Mouse (Mus musculus) limb, embryonic 10.5 days (tissue): ENCODE data around the gene Ddo. TPM values are rescaled to one million over a fixed set of nuclear protein-coding genes. Genes with fewer than 3 reads are reported as not detected.

Experiments used
- DNase-seq: peaks from one replicate; pipeline ENCODE4 v3.0.0-alpha.2; 2017; ENCODE audit warnings: low spot score
- H3K27ac ChIP-seq: fragments of 300-500 bp; sonication (generic); 2 replicates; pipeline ENCODE4 v1.5.1; 2016; ENCODE audit warnings: mild to moderate bottlenecking
- H3K27me3 ChIP-seq: fragments of 300-500 bp; sonication (generic); 2 replicates; pipeline ENCODE4 v1.6.1; 2016; ENCODE audit warnings: low read depth, mild to moderate bottlenecking; ENCODE audit not compliant: poor library complexity, severe bottlenecking
- H3K36me3 ChIP-seq: fragments of 300-500 bp; sonication (generic); 2 replicates; pipeline ENCODE4 v1.6.1; 2016; ENCODE audit warnings: mild to moderate bottlenecking, moderate library complexity
- H3K4me1 ChIP-seq: fragments of 300-500 bp; sonication (generic); 2 replicates; pipeline ENCODE4 v1.6.1; 2016
- H3K4me3 ChIP-seq: fragments of 300-500 bp; sonication (generic); 2 replicates; pipeline ENCODE4 v1.5.1; 2016; ENCODE audit warnings: mild to moderate bottlenecking, moderate library complexity
- H3K9me3 ChIP-seq: fragments of 300-500 bp; sonication (generic); replicated peaks from 2 replicates; pipeline ENCODE4 v1.6.1; 2016; ENCODE audit warnings: mild to moderate bottlenecking
- WGBS: fragments of 180-500 bp; shearing (Covaris S2); methylation state at CpG from one replicate; pipeline ENCODE4 v1.1.7; 2016; 5-methylcytosine and 5-hydroxymethylcytosine counted together
- polyA plus RNA-seq: library from polyadenylated mRNA; unstranded; fragments of >200 nt; fragmentation: Nextera tagmentation; extraction: Ambion mirVana; gene quantifications from 2 replicates; pipeline ENCODE4 v1.2.1, GENCODE M21; 2016

Gene Ddo
- 0.08 and 0.34 TPM in 2 replicates for polyA plus RNA-seq

DNA sequence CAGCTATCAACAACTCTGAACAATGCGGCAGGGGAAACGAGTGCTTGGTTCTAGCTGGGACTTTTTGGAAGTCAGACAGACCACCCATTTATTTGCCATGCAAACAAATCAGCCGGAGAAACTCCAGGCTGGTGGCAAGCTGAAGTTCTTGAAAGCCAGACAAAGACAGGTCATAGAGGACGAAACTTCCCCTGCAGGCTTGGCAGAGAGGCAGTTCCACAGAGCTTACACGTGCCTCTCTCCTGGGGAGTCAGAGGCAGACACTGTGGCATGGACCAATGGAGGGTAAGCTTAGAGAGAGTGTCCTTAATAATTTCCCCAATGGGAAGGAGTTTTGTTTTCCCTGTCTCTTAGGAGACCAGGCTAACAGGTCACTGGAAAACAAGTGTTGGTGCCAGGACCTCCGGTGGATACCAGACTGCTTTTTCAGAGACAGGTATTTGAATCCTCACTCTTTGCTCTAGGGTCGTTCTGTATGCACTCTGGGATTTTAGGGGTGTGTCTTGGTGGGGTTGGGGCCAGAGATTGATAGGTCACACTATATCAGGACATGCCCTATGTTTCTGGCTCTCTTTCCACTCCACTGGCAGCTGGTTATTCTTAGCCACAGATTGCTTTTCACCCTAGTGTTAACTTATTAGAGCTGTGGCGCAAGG is at the start of gene Ddo:
Gene Ddo (plus strand): TSS at position 356 of the 656 bp plus-strand sequence.
- peaks cover 12% of the 10 kb centered on the region for H3K4me1 ChIP-seq
- no peak for DNase-seq
- H3K27ac ChIP-seq = 0 out of 2 replicates have a peak within 1 kb of the TSS, but pooled peaks have one; percentile 21
- no peaks in the 10 kb centered on the region for H3K27me3 ChIP-seq
- no peak within 1 kb of the TSS for H3K4me3 ChIP-seq
- no peaks in the 10 kb centered on the region for H3K36me3 ChIP-seq
- H3K9me3 ChIP-seq = no peaks in the 10 kb centered on the region
- WGBS = 84% methylated on average over 8 of the region's 8 CpGs

GRCm38 (mm10) chr10:40583584-40584255 is 46.1 kb upstream of the Ddo start:
- H3K36me3 ChIP-seq = no peaks in the 10 kb centered on the region
- no peak overlapping the region for H3K27ac ChIP-seq
- no peaks in the 10 kb centered on the region for H3K4me1 ChIP-seq
- 81% methylated on average over 8 of the region's 8 CpGs for WGBS
- DNase-seq = peak; percentile 47
- no peaks in the 10 kb centered on the region for H3K9me3 ChIP-seq
- no peak overlapping the region for H3K4me3 ChIP-seq
- H3K27me3 ChIP-seq = no peaks in the 10 kb centered on the region

GRCm38 (mm10) chr10:40592186-40592585 is 37.6 kb upstream of the Ddo start:
- 77% methylated on average over 7 of the region's 7 CpGs for WGBS
- no peak for DNase-seq
- Histone ChIP-seq H3K4me1 (no peaks in the 10 kb centered on the region), H3K4me3 (no peak overlapping the region), H3K9me3 (no peaks in the 10 kb centered on the region), H3K27ac (no peak overlapping the region), H3K36me3 (no peaks in the 10 kb centered on the region), H3K27me3 (no peaks in the 10 kb centered on the region)

GRCm38 (mm10) chr10:40597177-40597576 is 32.6 kb upstream of the Ddo start:
- Histone ChIP-seq H3K36me3 (no peaks in the 10 kb centered on the region), H3K27ac (no peak overlapping the region), H3K4me3 (no peak overlapping the region), H3K9me3 (no peaks in the 10 kb centered on the region), H3K27me3 (no peaks in the 10 kb centered on the region), H3K4me1 (no peaks in the 10 kb centered on the region)
- DNase-seq = no peak
- WGBS = 85% methylated on average over 3 of the region's 3 CpGs

DNA sequence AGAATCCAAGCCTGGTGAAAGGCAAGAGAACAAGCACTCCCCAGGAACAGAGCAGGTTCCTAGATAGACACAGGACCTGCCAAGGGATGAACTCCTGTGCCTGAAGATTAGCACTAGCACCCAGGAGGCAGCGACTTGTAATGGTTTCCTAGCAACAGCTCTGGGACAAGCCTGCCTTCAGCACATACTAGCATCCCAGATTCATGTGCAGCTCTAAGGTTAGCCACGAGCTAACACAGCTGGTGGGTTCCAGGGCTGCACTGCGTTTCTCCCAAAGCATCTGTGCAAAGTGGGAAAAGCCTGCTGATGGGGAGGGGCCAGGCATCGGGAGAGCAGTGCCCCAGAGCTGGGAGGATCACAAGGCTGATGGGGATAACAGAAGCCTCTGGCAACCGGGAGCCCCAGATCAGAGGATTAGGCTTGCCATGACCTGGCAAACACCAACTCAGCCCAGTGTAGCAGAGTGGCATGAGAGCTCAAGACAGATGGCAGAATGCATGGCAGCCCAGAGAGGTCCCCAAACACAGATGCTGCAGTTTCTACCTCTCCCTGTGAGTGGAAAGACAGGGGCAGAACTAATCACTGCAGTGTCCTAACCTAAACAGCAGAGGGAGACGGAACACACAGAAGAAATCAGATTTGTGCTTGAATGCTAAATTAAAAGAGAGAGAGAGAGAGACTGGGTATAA is 25.0 kb upstream of the Ddo start:
- Histone ChIP-seq H3K36me3 (no peaks in the 10 kb centered on the region), H3K4me1 (no peaks in the 10 kb centered on the region), H3K4me3 (no peak overlapping the region), H3K27me3 (no peaks in the 10 kb centered on the region), H3K9me3 (no peaks in the 10 kb centered on the region), H3K27ac (no peak overlapping the region)
- 64% methylated on average over 6 of the region's 6 CpGs for WGBS
- DNase-seq = no peak

- DNase-seq = no peak
- no peaks in the 10 kb centered on the region for H3K27me3 ChIP-seq
Observed at GRCm38 (mm10) chr10:40617973-40618372, 11.8 kb upstream of the Ddo start.

GRCm38 (mm10) chr10:40619760-40620159 is 10.1 kb upstream of the Ddo start:
- no peaks in the 10 kb centered on the region for H3K4me1 ChIP-seq
- no peaks in the 10 kb centered on the region for H3K27me3 ChIP-seq
- no peak overlapping the region for H3K27ac ChIP-seq
- H3K9me3 ChIP-seq = no peaks in the 10 kb centered on the region
- H3K4me3 ChIP-seq = no peak overlapping the region
- DNase-seq = no peak
- no peaks in the 10 kb centered on the region for H3K36me3 ChIP-seq
- 83% methylated on average over 1 of the region's 1 CpGs for WGBS

More at GRCm38 (mm10) chr10:40617973-40618372, 11.8 kb upstream of the Ddo start:
- H3K9me3 ChIP-seq = no peaks in the 10 kb centered on the region
- H3K27ac ChIP-seq = no peak overlapping the region
- H3K4me1 ChIP-seq = no peaks in the 10 kb centered on the region
- H3K4me3 ChIP-seq = no peak overlapping the region
- H3K36me3 ChIP-seq = no peaks in the 10 kb centered on the region

GRCm38 (mm10) chr10:40629140-40629539 is 671 bp upstream of the Ddo start:
- WGBS = 75% methylated on average over 7 of the region's 7 CpGs
- H3K9me3 ChIP-seq = no peaks in the 10 kb centered on the region
- no peaks in the 10 kb centered on the region for H3K27me3 ChIP-seq
- H3K4me1 ChIP-seq = peaks cover 12% of the 10 kb centered on the region
- peak; percentile 59 for DNase-seq
- H3K36me3 ChIP-seq = no peaks in the 10 kb centered on the region
- no peak overlapping the region for H3K27ac ChIP-seq
- H3K4me3 ChIP-seq = no peak overlapping the region

- DNase-seq = no peak
- Histone ChIP-seq H3K4me3 (no peak overlapping the region), H3K9me3 (no peaks in the 10 kb centered on the region), H3K27ac (no peak overlapping the region), H3K36me3 (no peaks in the 10 kb centered on the region), H3K27me3 (no peaks in the 10 kb centered on the region), H3K4me1 (peaks cover 12% of the 10 kb centered on the region)
- WGBS = 85% methylated on average over 5 of the region's 5 CpGs
Observed at GRCm38 (mm10) chr10:40630457-40630856, 646 bp downstream of the Ddo start.

DNA sequence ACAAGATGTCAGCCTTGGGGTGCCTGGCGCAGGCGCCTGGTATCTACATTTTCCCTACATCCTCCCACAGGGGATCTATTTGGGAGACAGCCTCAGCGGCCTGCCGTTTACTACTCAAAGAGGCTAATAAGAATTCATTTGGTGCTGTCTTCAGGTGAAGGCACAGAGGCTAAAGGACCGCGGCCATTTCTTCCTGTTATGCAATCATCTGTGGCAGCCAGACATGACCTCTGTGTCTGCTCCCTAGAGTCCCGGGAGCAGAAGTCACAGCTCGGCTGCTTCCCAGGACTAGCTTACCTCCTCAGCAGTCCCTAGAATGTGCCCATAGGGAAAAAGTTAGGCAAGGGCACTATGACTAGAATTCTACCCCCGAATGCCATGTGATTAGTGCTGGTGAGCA is 1.1 kb downstream of the Ddo start:
- H3K4me1 ChIP-seq = peaks cover 13% of the 10 kb centered on the region
- H3K9me3 ChIP-seq = no peaks in the 10 kb centered on the region
- no peaks in the 10 kb centered on the region for H3K27me3 ChIP-seq
- WGBS = 82% methylated on average over 9 of the region's 9 CpGs
- 0 out of 2 replicates have a peak overlapping the region, but pooled peaks have one; percentile 21 for H3K27ac ChIP-seq
- no peak for DNase-seq
- H3K36me3 ChIP-seq = no peaks in the 10 kb centered on the region
- H3K4me3 ChIP-seq = no peak overlapping the region

GRCm38 (mm10) chr10:40632087-40632486 is 2.3 kb downstream of the Ddo start:
- H3K27me3 ChIP-seq = no peaks in the 10 kb centered on the region
- no peaks in the 10 kb centered on the region for H3K9me3 ChIP-seq
- DNase-seq = no peak
- H3K27ac ChIP-seq = no peak overlapping the region
- no peaks in the 10 kb centered on the region for H3K36me3 ChIP-seq
- WGBS = 92% methylated on average over 3 of the region's 3 CpGs
- peaks cover 19% of the 10 kb centered on the region for H3K4me1 ChIP-seq
- no peak overlapping the region for H3K4me3 ChIP-seq

DNA sequence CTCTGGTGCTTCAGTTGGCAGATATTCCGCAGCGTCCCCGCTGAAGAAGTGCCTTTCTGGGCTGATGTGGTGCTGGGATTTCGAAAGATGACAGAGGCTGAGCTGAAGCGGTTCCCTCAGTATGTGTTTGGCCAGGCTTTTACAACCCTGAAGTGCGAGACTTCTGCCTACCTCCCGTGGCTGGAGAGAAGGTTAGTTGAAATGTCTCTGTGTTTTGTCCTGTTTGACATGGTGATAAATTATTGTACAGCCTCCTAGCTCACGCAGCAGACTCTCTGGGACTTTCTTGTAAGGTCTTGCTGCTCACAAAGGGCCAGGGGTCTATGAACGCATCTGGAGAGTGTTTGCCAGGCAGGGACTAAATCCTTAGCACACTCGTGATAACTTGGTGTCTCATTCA is 7.5 kb downstream of the Ddo start:
- no peak overlapping the region for H3K4me3 ChIP-seq
- H3K27ac ChIP-seq = peak overlapping the region; percentile 63; the same call in 1 of the 2 replicates
- H3K4me1 ChIP-seq = peaks cover 41% of the 10 kb centered on the region
- 0 out of 2 replicates have a peak, but pooled peaks cover 5% of the 10 kb centered on the region for H3K27me3 ChIP-seq
- no peaks in the 10 kb centered on the region for H3K36me3 ChIP-seq
- DNase-seq = no peak
- WGBS = 17% methylated on average over 10 of the region's 10 CpGs
- no peaks in the 10 kb centered on the region for H3K9me3 ChIP-seq

GRCm38 (mm10) chr10:40638276-40638675 is 8.5 kb downstream of the Ddo start:
- H3K4me1 ChIP-seq = peaks cover 41% of the 10 kb centered on the region
- H3K27me3 ChIP-seq = 0 out of 2 replicates have a peak, but pooled peaks cover 5% of the 10 kb centered on the region
- H3K36me3 ChIP-seq = no peaks in the 10 kb centered on the region
- peak overlapping the region; percentile 81 for H3K27ac ChIP-seq
- no peaks in the 10 kb centered on the region for H3K9me3 ChIP-seq
- DNase-seq = no peak
- H3K4me3 ChIP-seq = peak overlapping the region; percentile 26
- WGBS = 47% methylated on average over 7 of the region's 7 CpGs
